Mouse (Mus musculus): ENCODE measurements around the gene Gm49368.
A peak's percentile ranks its signal among the peaks of the same experiment; 100 is the strongest.
"Not testable (repeated sequence)": the region's sequence is repeated elsewhere in the genome, so short reads cannot be mapped to it uniquely, and the experiment has no call there.

Gene Gm49368

DNA sequence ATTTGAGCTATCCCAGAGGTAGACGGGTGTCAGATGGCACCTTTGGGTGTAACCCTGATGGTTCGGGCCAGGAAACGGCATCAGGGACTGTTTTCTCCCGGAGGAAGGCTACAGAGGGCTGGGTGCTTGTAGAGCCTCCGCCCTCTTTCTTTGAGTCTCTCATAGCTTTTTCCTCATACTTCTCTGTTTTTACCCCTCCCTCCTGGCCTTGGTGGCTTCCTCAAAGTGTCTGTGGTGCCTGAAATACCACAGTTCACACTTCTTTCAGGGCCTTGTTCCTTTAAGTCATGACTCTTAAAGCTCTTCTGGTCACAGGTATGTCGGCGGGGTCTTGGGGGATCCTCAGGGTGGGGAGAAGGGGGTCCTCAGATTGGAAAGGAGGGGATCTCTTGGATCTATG is at the start of gene Gm49368, which contains the start of gene Itgam:
Gm49368 (plus strand) TSS at position 228 of the 400 bp plus-strand sequence.
Itgam (plus strand) TSS at position 185 of the 400 bp plus-strand sequence.
- DNase-seq, result no peak

DNA sequence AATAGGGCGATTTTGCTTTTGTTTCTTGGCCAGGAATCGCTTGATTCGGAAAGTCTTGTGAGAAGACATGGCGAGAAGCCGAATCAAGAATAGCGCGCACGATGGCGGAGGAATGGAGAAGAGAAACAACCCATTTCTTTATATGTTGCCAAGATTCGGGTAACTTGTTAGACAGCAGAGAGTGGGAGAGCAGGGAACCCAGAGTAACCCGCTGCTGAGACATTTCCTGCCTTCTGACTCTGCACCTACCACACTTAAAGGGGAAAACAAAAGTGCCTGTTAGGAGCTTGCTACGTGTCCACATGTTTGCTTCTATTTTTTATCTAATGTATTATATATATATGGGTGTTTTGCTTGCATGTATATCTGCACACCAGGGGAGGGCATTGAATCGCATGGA is 49.4 kb upstream of the Gm49368 start:
- DNase-seq, result no peak

DNA sequence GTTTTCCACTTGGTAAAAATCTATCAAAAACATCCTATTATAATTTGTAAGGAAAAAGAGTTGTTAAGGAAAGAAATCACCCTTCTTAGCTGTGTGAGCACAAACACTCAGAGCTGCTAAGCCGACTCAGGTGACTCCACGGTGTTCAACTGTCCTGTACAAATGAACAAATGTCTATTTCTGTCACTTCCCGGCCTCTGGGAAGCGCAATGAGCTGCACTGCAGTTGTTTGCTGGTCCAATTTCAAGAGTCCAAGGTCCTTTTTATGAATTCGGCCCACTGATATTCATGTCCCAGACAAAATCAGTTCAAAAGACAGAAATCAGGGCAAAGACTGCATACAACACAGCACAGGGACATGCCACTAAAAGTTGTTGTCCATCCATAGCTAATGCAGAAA is 46.3 kb upstream of the Gm49368 start:
- not testable (repeated sequence) for DNase-seq

DNA sequence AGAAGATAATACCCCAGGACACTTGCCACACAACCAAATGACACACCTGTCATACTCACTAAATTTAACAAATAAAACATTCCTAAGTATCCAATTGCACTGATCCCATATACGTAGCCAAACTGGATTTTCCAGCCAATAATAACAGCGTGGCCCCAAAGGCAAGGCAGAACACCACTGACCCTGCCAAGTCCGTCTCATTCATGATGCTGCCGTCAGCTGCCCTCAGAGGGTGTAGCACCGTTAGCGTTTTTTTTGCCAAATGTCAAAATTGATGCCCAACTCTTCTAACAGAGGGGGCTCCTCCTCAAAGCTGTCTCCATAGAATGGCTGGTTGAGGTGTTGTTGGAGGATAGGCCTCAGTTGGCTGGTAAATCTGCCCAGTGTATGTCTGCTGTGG is 45.8 kb upstream of the Gm49368 start:
- no peak for DNase-seq

DNA sequence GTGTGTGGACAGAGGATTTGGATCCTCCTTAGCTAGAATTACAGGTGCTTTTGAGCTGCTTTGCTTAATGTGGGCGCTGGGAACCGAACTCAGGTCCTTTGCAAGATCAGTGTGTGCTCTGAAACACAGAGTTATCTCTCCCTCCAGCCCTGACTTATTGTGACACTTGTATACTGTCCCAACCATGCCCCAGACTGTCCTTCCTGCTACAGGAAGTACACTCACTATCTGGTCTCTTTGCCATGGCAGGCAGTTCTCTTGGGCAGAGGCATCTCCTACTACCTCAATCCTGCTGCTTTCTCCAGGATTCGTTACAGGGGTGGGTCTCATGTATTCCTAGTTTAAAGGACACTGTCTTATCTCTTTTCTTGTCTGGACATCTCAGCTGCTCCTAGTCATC is 44.2 kb upstream of the Gm49368 start:
- DNase-seq, result no peak

DNA sequence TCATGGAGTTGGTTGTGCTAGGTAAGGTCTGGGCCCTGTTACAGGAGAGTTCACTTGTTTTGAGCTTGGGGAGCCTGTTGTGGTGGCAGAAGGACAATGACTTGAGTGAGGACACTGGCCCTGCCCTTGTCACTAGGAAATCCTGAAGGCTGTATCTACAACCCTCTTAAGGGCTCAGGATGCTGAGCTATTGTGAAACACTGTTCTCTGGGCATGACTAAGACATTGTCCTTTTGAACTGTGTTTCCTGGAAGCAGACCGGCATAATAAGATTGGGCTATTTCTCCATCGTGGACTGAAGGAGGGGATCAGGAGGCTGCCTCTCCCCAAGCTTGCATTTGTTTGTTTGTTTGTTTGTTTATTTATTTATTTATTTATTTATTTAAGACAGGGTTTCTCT is 43.3 kb upstream of the Gm49368 start:
- no peak for DNase-seq

DNA sequence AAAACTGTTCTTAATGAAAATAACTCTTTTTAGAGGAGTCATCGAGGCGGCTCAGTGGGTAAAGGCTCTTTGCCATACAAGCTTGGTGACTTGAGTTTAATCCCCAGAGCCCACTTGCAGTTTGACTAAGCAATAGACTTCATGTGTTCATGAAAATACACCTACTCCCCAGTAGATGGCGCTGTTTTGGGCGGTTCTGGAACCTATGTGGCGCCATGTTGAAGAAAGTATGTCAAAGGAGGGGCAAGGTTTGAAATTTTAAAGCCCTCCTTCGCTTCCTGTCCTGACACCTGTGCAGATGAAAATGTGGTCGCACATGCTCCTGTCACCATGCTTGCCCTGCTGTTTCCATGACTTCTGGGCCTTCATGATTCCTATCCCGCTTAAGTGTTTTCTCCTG is 39.5 kb upstream of the Gm49368 start:
- DNase-seq, result no peak

DNA sequence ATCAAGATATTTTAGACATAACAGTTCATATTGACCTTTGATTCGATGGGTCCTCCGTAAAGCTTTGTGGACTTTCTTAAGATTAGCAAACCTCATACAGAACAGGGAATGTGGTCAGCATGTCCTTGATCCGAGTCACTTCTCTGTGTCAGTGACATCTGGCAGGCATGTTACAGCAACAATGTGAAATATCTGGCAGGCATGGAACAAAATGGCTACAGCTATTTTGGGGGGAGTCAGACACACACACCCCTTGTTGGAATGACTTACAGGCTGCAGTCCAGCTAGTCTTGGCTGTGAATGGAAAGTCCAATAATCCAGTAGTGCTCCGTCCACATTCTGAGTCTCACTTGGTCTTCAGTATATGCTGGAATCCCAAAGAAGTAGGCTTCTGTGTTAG is 38.9 kb upstream of the Gm49368 start:
- no peak for DNase-seq

DNA sequence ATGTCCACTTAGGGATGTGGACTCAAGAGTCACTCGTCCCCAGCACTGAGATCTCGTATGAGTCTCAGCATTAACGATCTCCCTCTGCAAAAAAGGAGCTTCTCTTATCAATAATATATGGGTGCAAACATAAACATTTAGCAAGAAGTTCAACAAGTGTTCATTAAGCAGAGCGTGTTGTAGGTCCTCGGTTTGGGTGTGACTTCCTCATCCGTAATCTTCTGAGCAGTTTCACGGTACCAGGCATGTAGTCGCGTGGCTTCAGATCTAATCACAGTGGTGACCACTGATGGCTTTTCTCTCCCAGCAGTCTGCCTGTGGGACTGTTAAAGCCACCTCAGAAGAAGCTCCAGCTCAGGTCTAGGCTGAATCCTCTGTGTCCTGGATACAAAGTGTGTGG is 38.1 kb upstream of the Gm49368 start:
- DNase-seq, result no peak

DNA sequence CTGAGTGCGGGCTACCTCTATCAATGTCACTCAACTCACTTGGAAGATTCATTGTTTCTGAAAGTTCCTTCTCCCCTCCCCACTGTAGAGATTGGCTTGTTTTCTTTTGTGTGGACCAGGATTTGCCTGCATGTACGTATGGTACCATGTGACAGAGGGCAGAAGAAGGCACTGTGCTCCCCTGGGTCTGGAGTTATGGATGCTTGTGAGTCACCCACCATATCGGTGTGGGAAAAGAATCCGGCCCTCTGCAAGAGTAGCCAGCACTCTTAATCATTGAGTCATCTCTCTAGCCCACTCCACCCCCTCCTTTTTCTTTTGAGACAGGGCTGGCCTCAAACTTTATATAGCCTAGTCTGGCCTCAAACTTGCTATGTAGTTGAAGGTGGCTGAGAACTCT is 37.6 kb upstream of the Gm49368 start:
- DNase-seq, result no peak

DNA sequence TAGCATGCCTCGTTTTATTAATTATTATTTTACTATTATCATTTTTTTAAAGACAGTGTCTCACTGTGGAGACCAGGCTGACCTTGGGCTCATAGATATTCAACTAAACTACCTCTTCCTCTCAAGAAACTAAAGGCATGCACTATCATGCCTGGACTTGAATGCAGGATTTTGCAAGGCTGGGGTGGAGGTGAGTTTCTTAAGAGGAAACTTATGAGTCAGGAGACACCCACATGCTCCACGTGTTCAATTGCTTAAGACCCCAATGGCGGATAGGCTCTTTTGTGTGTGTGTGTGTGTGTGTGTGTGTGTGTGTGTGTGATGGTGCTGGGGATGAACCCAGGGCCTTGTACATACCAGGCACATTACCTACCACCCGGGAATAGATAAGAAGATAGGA is 37.1 kb upstream of the Gm49368 start:
- DNase-seq, result no peak

DNA sequence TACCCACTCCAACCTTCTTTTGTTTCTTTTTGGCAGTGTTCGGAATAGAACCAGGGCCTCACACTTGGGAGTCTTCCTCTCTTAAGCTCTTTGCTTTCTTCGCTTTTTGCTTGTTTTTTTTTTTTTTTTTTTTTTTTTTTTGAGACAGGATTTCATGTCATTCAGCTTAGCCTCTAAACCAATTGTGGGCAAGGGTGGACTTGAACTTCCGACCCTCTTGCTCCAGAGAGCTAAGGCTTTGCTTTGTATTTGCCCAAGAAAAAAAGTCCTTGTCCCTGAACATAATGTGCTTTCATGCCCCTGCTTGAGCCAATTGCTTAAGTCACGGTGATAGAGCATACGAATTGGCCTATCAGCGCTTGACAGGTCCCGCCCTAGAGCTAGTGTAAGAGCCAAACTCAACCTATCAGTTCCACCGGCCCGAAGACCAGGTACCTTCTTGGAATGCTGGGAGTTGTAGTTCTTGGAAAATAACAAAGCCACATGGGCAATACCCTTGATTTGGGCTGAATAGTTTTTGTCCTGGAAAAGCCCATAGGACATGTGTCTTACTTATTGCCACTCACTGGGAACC is 31.0 kb upstream of the Gm49368 start:
- peak; percentile 33 for DNase-seq

DNA sequence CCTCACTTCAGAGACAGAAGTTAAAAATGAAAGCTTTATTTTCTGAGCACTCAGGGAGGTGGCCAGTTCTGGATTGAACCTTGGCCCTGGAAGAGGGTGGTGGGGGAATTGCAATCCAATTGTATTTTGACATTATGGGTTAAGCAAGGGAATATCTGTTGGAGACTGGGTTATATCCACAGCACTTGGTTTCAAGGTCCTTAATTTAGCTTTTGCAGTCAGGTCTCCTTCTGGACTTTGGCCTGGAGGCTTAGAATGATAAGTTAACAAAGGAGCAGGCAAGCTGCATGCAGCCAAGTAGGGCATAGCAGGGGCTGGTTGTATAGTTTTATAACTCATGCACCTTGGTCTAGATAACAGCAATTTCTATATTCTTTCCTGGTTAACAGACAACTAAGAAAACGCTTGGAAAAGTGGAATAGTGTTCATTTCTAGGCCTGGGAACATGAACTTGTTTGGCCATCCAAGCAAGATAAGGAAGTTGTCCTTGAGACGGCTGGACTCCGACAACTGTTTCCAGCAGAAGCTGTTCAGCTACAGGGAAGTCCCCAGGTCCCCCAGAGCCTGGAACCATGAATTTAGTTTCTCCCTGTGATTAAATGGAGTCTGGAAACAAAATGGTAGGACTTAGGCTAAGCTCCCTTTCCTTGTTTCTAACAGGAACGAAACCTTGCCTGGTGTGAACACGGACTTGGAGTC is 30.0 kb upstream of the Gm49368 start:
- no peak for DNase-seq

DNA sequence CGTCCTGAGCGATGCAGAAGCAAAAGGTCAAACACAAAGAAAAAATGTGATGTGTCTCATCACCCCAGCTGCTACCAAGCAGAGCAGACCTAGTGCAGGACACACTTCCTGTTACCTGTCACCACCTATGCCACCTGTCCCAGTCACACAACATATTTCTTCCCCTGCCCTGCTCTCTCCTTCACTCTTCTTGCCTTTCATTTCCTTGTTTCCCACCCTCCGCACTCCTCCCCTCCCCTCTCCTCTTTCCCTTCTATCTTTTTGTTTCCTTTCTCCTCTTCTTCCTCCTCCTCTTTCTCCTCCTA is 29.5 kb upstream of the Gm49368 start:
- DNase-seq, result no peak

DNA sequence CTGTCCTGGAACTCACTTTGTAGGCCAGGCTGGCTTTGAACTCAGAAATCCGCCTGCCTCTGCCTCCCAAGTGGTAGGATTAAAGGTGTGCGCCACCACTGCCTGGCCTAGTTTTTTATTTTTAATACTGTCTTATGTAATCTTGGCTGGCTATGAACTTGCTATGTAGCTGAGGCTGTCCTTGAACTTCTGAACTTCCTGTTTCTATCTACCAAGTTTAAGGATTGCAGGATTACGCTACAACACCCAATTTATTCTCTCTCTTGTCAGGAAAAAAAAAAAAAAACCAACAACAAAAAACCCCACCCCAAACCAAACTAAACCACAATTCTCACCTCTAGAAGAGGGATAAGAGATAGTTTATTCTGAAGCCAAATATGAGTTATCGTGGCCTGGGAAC is 28.9 kb upstream of the Gm49368 start:
- DNase-seq, result no peak

DNA sequence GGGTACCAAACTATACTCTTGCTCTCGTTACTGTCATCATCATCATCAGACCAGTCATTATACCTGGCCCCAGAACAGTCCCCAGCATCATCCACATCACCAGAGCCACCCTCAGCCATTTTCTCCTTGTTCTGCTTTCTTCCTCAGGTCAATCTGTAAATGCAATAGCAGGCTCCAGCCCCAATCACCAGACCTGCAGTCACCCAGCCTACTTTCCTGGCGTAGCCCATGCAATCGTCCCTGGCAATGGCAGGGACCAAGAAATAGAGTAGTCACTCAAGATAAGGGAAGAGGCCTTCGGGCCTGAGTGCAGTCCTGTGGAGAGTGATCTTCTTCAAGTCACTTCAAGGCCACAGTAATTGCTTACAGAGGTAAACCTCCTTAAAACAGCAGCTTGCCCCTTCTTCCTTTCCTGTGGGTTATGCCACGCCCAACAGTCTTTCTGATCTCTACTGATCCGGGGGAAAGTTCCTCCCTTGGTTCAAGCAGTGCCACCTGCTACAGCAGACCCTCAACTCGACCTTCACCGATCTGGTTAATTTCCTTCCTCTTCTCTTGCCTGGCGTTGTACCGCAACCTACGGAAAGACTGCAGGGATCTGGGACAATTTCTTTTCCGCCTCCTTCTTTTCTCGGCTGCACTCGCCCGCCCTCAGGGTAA is 20.2 kb upstream of the Gm49368 start:
- not testable (repeated sequence) for DNase-seq

DNA sequence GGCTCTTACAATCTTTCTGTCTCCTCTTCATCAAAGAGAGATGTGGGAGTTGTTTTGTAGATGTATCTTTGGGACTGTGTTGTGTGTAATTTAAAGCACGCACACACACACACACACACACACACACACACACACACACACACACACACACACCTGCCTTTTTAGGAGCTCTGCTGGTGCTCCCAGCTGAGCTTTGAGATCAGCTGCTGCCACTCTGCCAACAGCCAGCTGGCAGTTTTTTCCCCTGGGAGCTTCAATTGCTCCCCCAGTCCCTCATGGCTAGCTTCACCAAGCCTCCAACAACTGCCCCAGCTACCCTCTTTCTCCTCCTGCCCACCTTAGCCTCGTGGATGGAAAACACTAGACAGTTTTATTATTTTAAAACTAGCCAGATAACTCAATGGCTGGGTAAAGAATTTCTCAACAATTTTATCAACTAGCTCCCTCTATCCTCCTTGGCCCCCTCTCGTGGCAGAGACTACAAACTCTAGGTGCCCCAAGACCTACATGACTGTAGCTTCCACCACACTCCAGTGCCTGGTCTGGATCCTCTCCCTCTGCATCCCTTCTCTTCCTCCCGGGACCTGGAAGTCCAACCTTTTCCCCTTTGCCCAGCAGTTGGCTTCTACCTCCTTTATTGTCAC is 18.2 kb upstream of the Gm49368 start:
- peak; percentile 18 for DNase-seq

DNA sequence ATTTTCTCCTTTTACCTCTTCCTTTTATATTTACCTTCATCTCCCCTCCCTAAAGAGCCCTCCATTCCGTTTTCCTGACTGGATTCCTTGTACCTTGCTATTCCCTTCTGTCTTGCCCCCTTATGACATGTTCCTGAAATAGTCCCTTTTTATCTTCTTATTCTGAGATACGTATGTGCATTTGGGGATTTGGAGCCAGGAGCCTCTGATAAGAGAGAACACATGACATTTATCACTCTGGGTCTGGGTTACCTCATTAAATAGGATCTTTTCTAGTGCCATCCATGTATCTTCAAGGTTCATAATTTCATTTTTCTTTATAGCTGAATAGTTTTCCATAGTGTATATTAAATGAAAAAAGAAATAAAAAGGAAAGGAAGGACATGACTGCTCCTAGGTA is 16.8 kb upstream of the Gm49368 start:
- DNase-seq, result no peak

DNA sequence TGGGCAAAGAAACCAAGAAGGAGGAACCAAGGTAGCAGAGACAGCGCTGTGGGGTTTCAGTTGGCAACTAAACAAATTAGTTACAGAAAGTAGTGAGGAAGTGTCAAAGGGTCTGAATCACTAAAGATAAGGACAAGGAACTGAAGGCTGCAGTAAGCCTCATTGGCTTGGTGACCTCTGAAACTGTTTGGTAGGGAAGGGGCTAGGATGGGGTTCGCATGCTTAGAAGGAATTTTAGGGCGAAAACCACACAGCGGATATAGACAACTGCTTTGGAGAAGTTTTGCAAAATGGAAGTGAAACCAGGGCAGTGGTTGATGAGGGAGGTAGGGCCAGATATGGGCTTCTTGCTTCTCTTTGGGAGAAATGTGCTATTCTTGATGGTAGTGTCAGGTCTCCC is 13.7 kb upstream of the Gm49368 start:
- DNase-seq, result no peak

DNA sequence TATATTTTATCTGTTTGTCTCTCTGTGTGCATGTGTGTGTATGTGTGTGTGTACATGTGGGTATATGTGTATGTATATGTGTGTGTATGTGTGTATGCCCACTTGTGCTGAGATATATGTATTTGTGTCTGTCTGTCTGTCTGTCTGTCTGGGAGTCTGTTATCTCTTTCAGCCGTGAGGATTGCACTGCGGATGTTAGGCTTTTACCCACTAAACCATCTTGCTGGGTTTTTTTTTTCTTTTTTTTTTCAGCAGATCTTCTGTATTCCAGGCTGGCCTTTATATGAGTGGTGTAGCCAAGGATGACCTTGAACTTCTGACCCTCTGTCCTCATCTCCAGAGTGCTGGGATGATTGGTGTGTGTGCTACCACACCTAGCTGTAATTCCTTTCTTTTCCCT is 13.2 kb upstream of the Gm49368 start:
- no peak for DNase-seq

DNA sequence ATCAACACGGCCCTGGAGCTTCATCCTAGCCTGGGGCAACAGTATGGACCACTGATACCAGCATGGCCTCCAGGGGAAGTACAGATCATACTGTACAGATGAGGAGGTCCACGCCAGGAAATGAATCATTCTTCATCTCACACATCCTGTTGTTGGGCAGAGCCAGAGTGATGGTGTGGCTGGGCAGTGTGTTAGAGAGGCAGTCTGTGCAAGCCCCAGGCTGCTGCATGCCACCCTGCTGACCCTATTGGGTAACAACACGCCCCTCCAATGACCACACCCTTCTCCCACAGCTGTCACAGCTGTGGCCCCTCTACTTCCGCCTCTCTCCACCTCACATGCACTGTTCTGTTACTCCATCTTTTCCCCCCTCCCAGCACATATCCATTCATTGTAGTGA is 11.7 kb upstream of the Gm49368 start:
- DNase-seq, result no peak

DNA sequence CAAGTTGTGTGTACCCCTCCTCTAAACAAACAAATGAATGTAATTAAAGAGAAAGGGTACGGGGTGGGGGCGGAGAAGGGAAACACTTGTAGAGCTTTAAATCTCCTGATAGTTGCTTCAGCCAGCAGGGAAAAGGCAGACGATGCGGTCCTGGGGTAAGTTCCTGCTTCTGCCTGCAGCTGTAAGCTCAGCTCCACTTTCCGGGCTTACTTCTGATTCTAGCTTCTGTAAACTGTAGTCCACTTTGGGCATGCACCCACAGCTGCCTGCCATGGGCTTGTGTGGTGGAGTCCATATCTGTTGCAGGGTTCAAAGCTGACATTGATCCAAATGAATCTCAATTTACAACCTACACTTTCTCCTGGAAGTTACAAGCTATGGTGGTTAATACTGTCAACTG is 9.4 kb upstream of the Gm49368 start:
- no peak for DNase-seq

DNA sequence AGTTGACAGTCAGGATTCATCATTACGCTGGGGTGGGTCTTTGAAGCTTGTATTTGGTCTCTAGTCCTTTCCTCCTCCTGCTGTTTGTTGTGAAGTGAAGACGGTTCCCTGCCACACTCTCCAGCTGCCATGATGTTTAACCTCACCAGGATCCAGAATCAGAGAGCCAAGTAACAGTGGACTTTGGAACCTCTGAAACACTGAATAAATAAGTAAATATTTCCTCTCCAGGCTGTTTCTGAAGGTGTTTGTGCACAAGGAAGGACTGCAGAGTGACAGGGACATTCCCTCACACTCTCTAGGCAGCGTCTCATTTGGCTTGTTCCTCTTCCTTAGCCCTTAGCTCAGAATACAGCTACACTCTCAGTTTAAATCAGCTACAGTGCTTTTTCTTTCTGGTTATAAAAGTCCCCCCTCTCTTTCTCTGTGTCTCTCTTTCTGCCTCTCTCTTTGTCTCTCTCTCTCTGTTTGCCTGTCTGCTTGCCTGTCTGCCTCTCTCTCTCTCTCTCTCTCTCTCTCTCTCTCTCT is 5.5 kb upstream of the Gm49368 start:
- DNase-seq, result no peak

DNA sequence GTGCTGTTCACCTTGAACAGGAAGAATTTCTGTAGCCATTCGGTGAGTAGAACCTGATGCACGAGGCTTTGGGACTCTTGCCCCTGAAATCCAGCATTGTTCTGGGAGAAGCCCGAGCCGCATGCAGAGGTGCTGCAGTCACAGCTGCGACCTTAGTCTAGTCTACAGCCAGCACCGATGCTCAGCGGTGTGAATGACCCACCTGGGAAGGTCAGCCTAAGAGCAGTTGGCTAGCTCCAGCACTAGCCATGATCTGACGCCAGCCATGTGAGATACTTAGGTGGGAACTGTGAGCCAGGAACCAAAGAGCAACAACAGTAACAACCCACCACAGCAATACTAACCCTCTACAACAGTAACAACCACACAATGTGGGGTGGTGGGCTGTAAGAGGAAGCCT is 4.6 kb upstream of the Gm49368 start:
- no peak for DNase-seq

All from kidney, postnatal 10 days (tissue).